Mouse (Mus musculus) ES-Bruce4 (cell line): ENCODE results near the gene Taar8c.

ENCODE experiments used
- CTCF ChIP-seq: IDR thresholded peaks from one replicate; pipeline ENCODE4 v1.8.1; 2011; ENCODE audit warnings: low read depth, low read length
- EP300 ChIP-seq: IDR thresholded peaks from 2 replicates; pipeline ENCODE4 v1.6.1; 2011; ENCODE audit warnings: low read depth, low read length; ENCODE audit not compliant: insufficient read depth
- POLR2A ChIP-seq: IDR thresholded peaks from one replicate; pipeline ENCODE4 v1.8.1; 2011; ENCODE audit warnings: low read length; ENCODE audit not compliant: insufficient read depth

DNA sequence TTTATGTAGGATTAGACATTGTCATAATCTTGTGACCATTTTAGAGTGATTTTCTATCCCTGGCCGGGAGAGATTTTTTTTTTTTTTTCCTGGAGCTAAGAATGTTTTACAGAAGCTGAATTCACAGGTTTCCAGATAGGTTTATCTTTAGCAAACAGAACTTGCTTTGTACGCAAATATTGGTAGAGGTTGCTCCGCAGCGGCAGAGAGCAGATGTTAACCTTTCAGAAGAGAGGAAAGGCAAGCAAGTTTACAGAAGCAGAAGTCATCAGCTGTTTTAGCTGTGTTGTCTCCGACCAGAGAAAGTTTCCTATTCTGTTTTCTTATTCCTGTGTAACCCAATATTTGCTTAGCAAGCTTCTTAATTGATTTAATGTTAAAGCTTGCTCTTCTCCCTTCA is 15.2 kb downstream of the Taar8c start:
- no peak for TF ChIP-seq CTCF
- TF ChIP-seq POLR2A, result no peak
- TF ChIP-seq EP300, result no peak
